Mouse (Mus musculus) subcutaneous adipose tissue, adult 2 months (tissue): ENCODE measurements around the gene Vmn1r53. TPM values are rescaled to one million over a fixed set of nuclear protein-coding genes. Genes with fewer than 3 reads are reported as not detected.

Source experiments
- polyA plus RNA-seq: library from polyadenylated mRNA; depleted of rRNA; stranded (reverse); fragments of >200 nt; gene quantifications from 2 replicates; pipeline ENCODE4 v1.2.3, GENCODE M21; 2012; ENCODE audit warnings: low replicate concordance; rRNA removed

The Vmn1r53 gene
- polyA plus RNA-seq, result 0.10 and 0.60 TPM in 2 replicates

DNA sequence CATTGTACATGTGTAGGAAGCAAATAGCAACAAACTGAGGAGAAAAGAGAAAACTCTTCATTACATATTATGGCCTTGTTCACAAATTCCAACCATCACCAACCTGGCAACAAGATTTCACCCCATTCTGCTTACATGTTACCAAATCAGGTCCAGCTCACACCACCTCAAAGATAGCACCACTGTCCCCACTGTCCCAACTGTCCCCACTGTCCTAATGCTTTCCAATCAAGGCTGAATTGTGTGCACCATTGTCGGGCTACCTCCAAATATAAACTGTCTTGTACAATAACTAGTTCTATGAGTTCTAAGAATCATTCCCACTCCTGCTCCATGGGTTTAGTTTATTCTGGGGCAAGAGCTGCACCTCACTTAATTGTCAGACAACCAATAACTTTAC lies at the start of gene Vmn1r53:
Vmn1r53 (minus strand) TSS at position 101 of the 400 bp plus-strand sequence.

DNA sequence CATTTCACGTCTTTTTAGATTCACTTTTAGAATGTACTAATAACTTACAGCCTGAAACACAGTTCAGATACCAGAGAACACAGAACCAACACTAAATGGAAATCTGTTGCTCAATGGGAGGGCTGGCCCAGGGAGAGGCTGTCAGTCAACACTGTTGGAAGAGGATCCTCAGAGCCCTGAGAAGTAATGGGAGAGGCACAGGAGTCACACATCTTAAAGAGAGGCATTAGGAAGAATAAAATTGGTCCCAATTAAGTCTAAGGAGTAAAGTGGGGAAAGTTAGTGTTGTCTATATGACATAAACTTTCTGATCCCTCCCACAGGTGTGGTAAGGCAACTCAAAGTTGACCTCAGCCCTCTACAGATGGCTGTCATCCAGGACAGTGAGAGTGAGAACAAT lies 21.8 kb upstream of the Vmn1r53 start, which contains the start of gene Vmn1r54:
Vmn1r54 (plus strand) TSS at position 301 of the 400 bp plus-strand sequence.

GRCm38 (mm10) chr6:90202493-90202892 lies 21.7 kb downstream of the Vmn1r53 start, which contains the start of gene V1ra8:
Gene V1ra8, plus strand, starts transcription at chr6:90202793.

GRCm38 (mm10) chr6:90174508-90174907 lies 49.7 kb downstream of the Vmn1r53 start, which contains the start of gene Vmn1r52:
Gene Vmn1r52, plus strand, starts transcription at chr6:90174808.

Other genes with a start within 250 kb of the Vmn1r53 start
- not detected in 2 replicates for gene Vmn1r47, start 208.3 kb downstream of the Vmn1r53 start, polyA plus RNA-seq
- gene Vmn1r48, start 187.6 kb downstream of the Vmn1r53 start, polyA plus RNA-seq, result not detected in 2 replicates
- not detected in 2 replicates for gene Vmn1r49, start 145.9 kb downstream of the Vmn1r53 start, polyA plus RNA-seq
- not detected in 2 replicates for gene Vmn1r50, start 123.0 kb downstream of the Vmn1r53 start, polyA plus RNA-seq
- gene Vmn1r51, start 101.8 kb downstream of the Vmn1r53 start, polyA plus RNA-seq, result not detected in 2 replicates
- gene Vmn1r52, start 49.6 kb downstream of the Vmn1r53 start, polyA plus RNA-seq, result not detected in 2 replicates
- not detected in 2 replicates for gene V1ra8, start 21.6 kb downstream of the Vmn1r53 start, polyA plus RNA-seq
- gene Vmn1r54, start 21.9 kb upstream of the Vmn1r53 start, polyA plus RNA-seq, result not detected in 2 replicates
- gene BC048671, start 76.8 kb upstream of the Vmn1r53 start, polyA plus RNA-seq, result not detected in 2 replicates
- 1.2 and 6.2 TPM in 2 replicates for gene Chst13, start 100.7 kb upstream of the Vmn1r53 start, polyA plus RNA-seq
- 0.13 TPM in 1 of 2 replicates, not detected in the other for gene Uroc1, start 108.8 kb upstream of the Vmn1r53 start, polyA plus RNA-seq
- gene Zxdc, start 145.1 kb upstream of the Vmn1r53 start, polyA plus RNA-seq, result 10.9 and 32.8 TPM in 2 replicates
- 1.0 and 2.0 TPM in 2 replicates for gene Cfap100, start 204.4 kb upstream of the Vmn1r53 start, polyA plus RNA-seq
- 68.6 and 107 TPM in 2 replicates for gene Klf15, start 238.1 kb upstream of the Vmn1r53 start, polyA plus RNA-seq